31 mouse cellular contexts compared by ENCODE assay signal in the genomic region with DNA sequence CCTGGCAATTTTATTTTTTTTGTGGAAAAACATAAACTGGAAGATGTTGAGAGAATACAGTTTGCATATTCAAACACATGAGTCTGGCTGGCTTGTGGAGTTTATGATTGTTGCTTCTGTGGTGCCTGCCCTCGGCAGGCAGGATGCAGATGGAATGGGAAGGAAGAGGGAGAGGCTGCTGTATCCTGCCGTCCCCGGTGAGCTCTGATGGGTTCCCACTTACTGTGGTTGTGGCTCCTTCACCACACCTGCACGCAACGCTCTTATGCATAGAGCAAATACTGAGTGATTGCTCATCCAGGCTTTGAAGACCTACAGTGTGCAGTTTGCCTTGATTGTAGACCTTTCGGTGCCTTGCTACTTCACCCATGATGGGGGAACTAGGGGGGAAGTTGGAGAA. TPM values are rescaled to one million over a fixed set of nuclear protein-coding genes. Genes with fewer than 3 reads are reported as not detected.
"Had no signal": no experiment of that assay in that cellular context is flagged by ENCODE, and none has a peak within 500 bp of the region (broad histone marks: within the 10 kb centered on the region; RNA-seq: fewer than 3 reads in every experiment).

No protein-coding gene starts in this region.

- H3K4me1 ChIP-seq: embryonic facial prominence, embryonic 12.5 days; forebrain, embryonic 13.5 days; forebrain, embryonic 15.5 days had no signal

- H3K27ac ChIP-seq: embryonic facial prominence, embryonic 10.5 days; embryonic facial prominence, embryonic 12.5 days; embryonic facial prominence, embryonic 13.5 days; embryonic facial prominence, embryonic 15.5 days; forebrain, embryonic 10.5 days; forebrain, embryonic 12.5 days; forebrain, embryonic 13.5 days; forebrain, embryonic 15.5 days; gastrocnemius, adult 2 months; heart, adult 2 months had no signal

- H3K9me3 ChIP-seq: embryonic facial prominence, embryonic 15.5 days; forebrain, embryonic 12.5 days; forebrain, embryonic 13.5 days; forebrain, embryonic 15.5 days had no signal

- ATAC-seq: forebrain, embryonic 13.5 days; forebrain, embryonic 14.5 days; forebrain, embryonic 15.5 days; forebrain, embryonic 16.5 days; forebrain, postnatal 0 days had no signal

- H3K4me2 ChIP-seq: embryonic facial prominence, embryonic 12.5 days; embryonic facial prominence, embryonic 13.5 days; embryonic facial prominence, embryonic 15.5 days; forebrain, embryonic 12.5 days; forebrain, embryonic 13.5 days; forebrain, embryonic 15.5 days had no signal

- H3K27me3 ChIP-seq: embryonic facial prominence, embryonic 12.5 days; forebrain, embryonic 13.5 days; forebrain, embryonic 15.5 days had no signal

- H3K9ac ChIP-seq: embryonic facial prominence, embryonic 12.5 days; embryonic facial prominence, embryonic 13.5 days; embryonic facial prominence, embryonic 15.5 days; forebrain, embryonic 12.5 days; forebrain, embryonic 13.5 days; forebrain, embryonic 15.5 days; forebrain, postnatal 0 days had no signal

- H3K4me3 ChIP-seq: embryonic facial prominence, embryonic 10.5 days; embryonic facial prominence, embryonic 12.5 days; embryonic facial prominence, embryonic 13.5 days; embryonic facial prominence, embryonic 15.5 days; erythroblast, embryonic 14.5 days; forebrain, embryonic 10.5 days; forebrain, embryonic 12.5 days; forebrain, embryonic 13.5 days; forebrain, embryonic 15.5 days; gastrocnemius, adult 2 months; heart, adult 2 months had no signal

- DNase-seq: cerebellum, adult 8-10 months; cerebellum, adult 9-10 months; cerebellum, adult 9-11 months; cerebellum, postnatal 10 days; cerebellum, postnatal 14 days; cerebellum, postnatal 25 days; cerebellum, postnatal 36 days; embryo, embryonic 11 days; forebrain, postnatal 0 days; gastrocnemius, adult 2 months; gastrocnemius, postnatal 10 days; gastrocnemius, postnatal 14 days; gastrocnemius, postnatal 25 days; gastrocnemius, postnatal 36 days; heart, adult 11 months; heart, adult 18-20 months; heart, adult 2 months had no signal

RNA-seq across cellular contexts. Expression of a gene that starts 12.3 kb away (rescaled TPM):
- total RNA-seq: common myeloid progenitor, adult 5-6 weeks; granulocyte monocyte progenitor cell, adult 5-6 weeks had no signal

RNA-seq across cellular contexts. Expression of a gene that starts 58.1 kb away (rescaled TPM):
- total RNA-seq: common myeloid progenitor, adult 5-6 weeks; gastrocnemius, postnatal 25 days; gastrocnemius, postnatal 36 days; granulocyte monocyte progenitor cell, adult 5-6 weeks; heart, adult 18-20 months; heart, adult 2 months; heart, adult 8-10 months had no signal
- polyA plus RNA-seq: embryonic facial prominence, embryonic 10.5 days had no signal
